Mouse (Mus musculus) liver, adult 2 months (tissue): Measurements from ENCODE around the gene Csrp2.

Experiments
- CTCF ChIP-seq: fragments of 200-500 bp; IDR thresholded peaks from 2 replicates; pipeline ENCODE4 v1.5.1; 2011; ENCODE audit warnings: low read depth, low read length, control low read depth
- POLR2A ChIP-seq: fragments of 200-500 bp; IDR thresholded peaks from 2 replicates; pipeline ENCODE4 v1.6.1; 2011; ENCODE audit warnings: low read length, control low read depth; ENCODE audit not compliant: insufficient read depth; ENCODE audit errors: extremely low read depth

DNA sequence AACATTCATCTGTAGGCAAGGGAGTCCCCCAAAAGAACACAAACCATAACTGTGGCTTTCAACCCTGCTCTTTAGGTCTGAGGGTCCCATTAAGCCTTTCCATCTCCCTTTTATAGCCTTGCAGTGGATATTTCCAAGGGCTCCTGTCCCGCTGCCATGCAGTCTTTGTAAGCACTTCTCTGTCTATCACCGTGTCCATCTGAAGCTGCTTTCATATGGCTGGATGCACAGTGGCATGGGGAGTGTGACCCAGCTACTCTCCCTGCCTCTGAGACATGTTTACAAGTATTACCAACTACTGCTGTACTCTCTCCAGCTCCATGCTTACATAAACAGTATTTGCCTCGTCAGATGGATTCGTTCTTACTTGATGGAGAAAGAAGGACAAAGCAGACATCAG is 28.0 kb downstream of the Csrp2 start:
- TF ChIP-seq CTCF = no peak
- no peak for TF ChIP-seq POLR2A
